Mouse (Mus musculus): Measurements from ENCODE around the gene Atg9a. TPM values are rescaled to one million over a fixed set of nuclear protein-coding genes. Genes with fewer than 3 reads are reported as not detected.

Gene Atg9a
- polyA plus RNA-seq, 1 experiment from 2014 or later, result 28.4 TPM

DNA sequence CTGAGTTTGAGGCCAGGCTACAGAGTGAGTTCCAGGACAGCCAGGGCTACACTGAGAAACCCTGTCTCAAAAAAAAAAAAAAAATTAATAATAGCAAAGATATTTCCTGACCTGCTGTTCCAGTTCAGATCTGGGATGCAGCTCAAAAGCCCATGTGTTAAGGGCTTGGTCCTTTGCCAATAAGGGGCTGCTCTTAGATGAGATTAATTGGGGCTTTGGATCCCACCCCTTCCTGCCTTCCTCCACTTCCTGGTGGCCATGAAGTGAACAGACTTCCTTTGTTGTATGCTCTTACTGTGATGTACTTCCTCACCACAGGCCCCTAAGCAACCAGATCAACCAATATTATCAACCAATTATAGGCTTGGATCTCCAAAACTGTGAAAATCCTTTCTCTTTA lies 4.9 kb downstream of the Atg9a start:
- Histone ChIP-seq H3K27ac (ENCODE audit: low read length) (no peak overlapping the region), H3K4me1 (ENCODE audit: control insufficient read depth, insufficient read depth, low read length) (peaks cover 10% of the 10 kb centered on the region), H3K9ac (ENCODE audit: low read length) (no peak overlapping the region), H3K4me2 (ENCODE audit: low read depth, low read length) (no peak overlapping the region), H3K4me3 (replicated peaks; ENCODE audit: low read length) (no peak overlapping the region), H3K36me3 (ENCODE audit: control insufficient read depth, insufficient read depth, low read length) (peaks cover 19% of the 10 kb centered on the region), H3K27me3 (ENCODE audit: control insufficient read depth, insufficient read depth, low read length) (no peaks in the 10 kb centered on the region), H3K9me3 (replicated peaks; ENCODE audit: control insufficient read depth, low read length) (0 out of 2 replicates have a peak, but pooled peaks cover 3% of the 10 kb centered on the region)
- no peak for ATAC-seq (ENCODE audit: insufficient read depth, low FRiP score)

DNA sequence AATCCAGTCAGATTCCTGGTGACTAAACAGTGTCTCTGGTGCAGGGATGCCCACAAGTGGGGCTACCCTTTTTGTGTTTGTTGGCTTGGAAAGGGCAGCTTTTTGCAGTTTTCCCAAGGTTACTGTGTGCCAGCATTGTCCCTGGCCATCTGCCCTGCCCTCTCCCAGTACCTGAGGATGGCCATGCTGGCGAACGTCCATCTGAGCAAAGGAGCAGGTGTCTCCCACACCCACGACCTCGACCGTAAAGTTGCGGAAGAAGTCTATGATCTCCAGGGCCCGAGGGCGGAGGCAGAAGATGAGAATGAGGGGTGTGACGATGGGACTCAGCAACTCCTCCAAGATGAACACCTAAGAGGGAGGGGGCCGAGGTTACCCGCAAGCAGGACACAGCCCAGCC lies 6.5 kb downstream of the Atg9a start:
- Histone ChIP-seq H3K9ac (ENCODE audit: low read length) (no peak overlapping the region), H3K36me3 (ENCODE audit: control insufficient read depth, insufficient read depth, low read length) (peaks cover 20% of the 10 kb centered on the region), H3K4me3 (replicated peaks; ENCODE audit: low read length) (no peak overlapping the region), H3K27ac (ENCODE audit: low read length) (no peak overlapping the region), H3K4me1 (ENCODE audit: control insufficient read depth, insufficient read depth, low read length) (peaks cover 6% of the 10 kb centered on the region), H3K4me2 (ENCODE audit: low read depth, low read length) (no peak overlapping the region), H3K9me3 (replicated peaks; ENCODE audit: control insufficient read depth, low read length) (0 out of 2 replicates have a peak, but pooled peaks cover 3% of the 10 kb centered on the region), H3K27me3 (ENCODE audit: control insufficient read depth, insufficient read depth, low read length) (no peaks in the 10 kb centered on the region)
- 93% methylated on average over 11 of the region's 11 CpGs for WGBS
- ATAC-seq (ENCODE audit: insufficient read depth, low FRiP score), result no peak

DNA sequence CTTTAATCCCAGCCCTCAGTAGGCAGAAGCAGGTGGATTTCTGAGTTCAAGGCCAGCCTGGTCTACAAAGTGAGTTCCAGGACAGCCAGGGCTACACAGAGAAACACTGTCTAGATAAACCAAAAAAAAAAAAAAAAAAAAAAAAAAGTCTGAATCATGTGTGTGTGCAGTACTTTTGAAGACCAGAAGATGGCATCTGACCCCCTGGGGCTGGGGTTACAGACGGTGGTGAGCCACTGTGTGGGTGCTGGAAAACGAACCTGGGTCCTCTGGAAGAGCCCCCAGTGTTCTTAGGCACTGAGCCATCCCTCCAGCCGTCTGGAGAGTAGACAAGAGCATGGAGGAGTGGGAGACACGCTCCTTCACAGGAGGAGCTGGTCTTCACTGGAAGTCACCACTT lies 9.8 kb downstream of the Atg9a start:
- 71% methylated on average over 4 of the region's 4 CpGs for WGBS
- 0 out of 2 replicates have a peak, but pooled peaks cover 3% of the 10 kb centered on the region for H3K9me3 ChIP-seq (replicated peaks; ENCODE audit: control insufficient read depth, low read length)
- no peak for ATAC-seq (ENCODE audit: insufficient read depth, low FRiP score)
- no peak overlapping the region for H3K4me2 ChIP-seq (ENCODE audit: low read depth, low read length)
- no peak overlapping the region for H3K27ac ChIP-seq (ENCODE audit: low read length)
- H3K27me3 ChIP-seq (ENCODE audit: control insufficient read depth, insufficient read depth, low read length), result no peaks in the 10 kb centered on the region
- H3K4me3 ChIP-seq (replicated peaks; ENCODE audit: low read length), result no peak overlapping the region
- no peak overlapping the region for H3K9ac ChIP-seq (ENCODE audit: low read length)
- H3K36me3 ChIP-seq (ENCODE audit: control insufficient read depth, insufficient read depth, low read length), result peaks cover 16% of the 10 kb centered on the region
- peaks cover 13% of the 10 kb centered on the region for H3K4me1 ChIP-seq (ENCODE audit: control insufficient read depth, insufficient read depth, low read length)

- no peak overlapping the region for H3K9ac ChIP-seq (ENCODE audit: low read length)
- H3K4me2 ChIP-seq (ENCODE audit: low read depth, low read length), result no peak overlapping the region
- H3K9me3 ChIP-seq (replicated peaks; ENCODE audit: control insufficient read depth, low read length), result 0 out of 2 replicates have a peak, but pooled peaks cover 3% of the 10 kb centered on the region
- peaks cover 15% of the 10 kb centered on the region for H3K36me3 ChIP-seq (ENCODE audit: control insufficient read depth, insufficient read depth, low read length)
- H3K27ac ChIP-seq (ENCODE audit: low read length), result no peak overlapping the region
- 85% methylated on average over 4 of the region's 4 CpGs for WGBS
- H3K27me3 ChIP-seq (ENCODE audit: control insufficient read depth, insufficient read depth, low read length), result no peaks in the 10 kb centered on the region
- no peak overlapping the region for H3K4me3 ChIP-seq (replicated peaks; ENCODE audit: low read length)
- peaks cover 13% of the 10 kb centered on the region for H3K4me1 ChIP-seq (ENCODE audit: control insufficient read depth, insufficient read depth, low read length)
- ATAC-seq (ENCODE audit: insufficient read depth, low FRiP score), result no peak
These were observed 10.6 kb downstream of the Atg9a start for GRCm38 (mm10) chr1:75181377-75181870.

- H3K4me3 ChIP-seq (replicated peaks; ENCODE audit: low read length), result peak overlapping the region; percentile 61; the same call in 1 of the 2 replicates
- H3K9ac ChIP-seq (ENCODE audit: low read length), result 0 out of 2 replicates have a peak overlapping the region, but pooled peaks have one; percentile 5
- H3K27me3 ChIP-seq (ENCODE audit: control insufficient read depth, insufficient read depth, low read length), result no peaks in the 10 kb centered on the region
- no peak overlapping the region for H3K27ac ChIP-seq (ENCODE audit: low read length)
- WGBS, result 31% methylated on average over 7 of the region's 7 CpGs
- H3K36me3 ChIP-seq (ENCODE audit: control insufficient read depth, insufficient read depth, low read length), result peaks cover 9% of the 10 kb centered on the region
- peaks cover 13% of the 10 kb centered on the region for H3K4me1 ChIP-seq (ENCODE audit: control insufficient read depth, insufficient read depth, low read length)
- H3K4me2 ChIP-seq (ENCODE audit: low read depth, low read length), result peak overlapping the region; percentile 97
- H3K9me3 ChIP-seq (replicated peaks; ENCODE audit: control insufficient read depth, low read length), result 0 out of 2 replicates have a peak, but pooled peaks cover 3% of the 10 kb centered on the region
- no peak for ATAC-seq (ENCODE audit: insufficient read depth, low FRiP score)
These were observed 11.3 kb downstream of the Atg9a start for GRCm38 (mm10) chr1:75180741-75181140.

- Histone ChIP-seq H3K9me3 (replicated peaks; ENCODE audit: control insufficient read depth, low read length) (0 out of 2 replicates have a peak, but pooled peaks cover 3% of the 10 kb centered on the region), H3K27me3 (ENCODE audit: control insufficient read depth, insufficient read depth, low read length) (no peaks in the 10 kb centered on the region), H3K4me3 (replicated peaks; ENCODE audit: low read length) (peak within 1 kb of the TSS; percentile 61), H3K4me1 (ENCODE audit: control insufficient read depth, insufficient read depth, low read length) (peaks cover 13% of the 10 kb centered on the region), H3K27ac (ENCODE audit: low read length) (0 out of 2 replicates have a peak within 1 kb of the TSS, but pooled peaks have one; percentile 43), H3K9ac (ENCODE audit: low read length) (peak within 1 kb of the TSS; percentile 73), H3K36me3 (ENCODE audit: control insufficient read depth, insufficient read depth, low read length) (peaks cover 9% of the 10 kb centered on the region), H3K4me2 (ENCODE audit: low read depth, low read length) (peak within 1 kb of the TSS; percentile 97)
- peak; percentile 91 for ATAC-seq (ENCODE audit: insufficient read depth, low FRiP score)
- WGBS, result under 1% methylated on average over 31 of the region's 31 CpGs
These were observed 11.8 kb downstream of the Atg9a start, which contains the start of gene Abcb6 for GRCm38 (mm10) chr1:75180105-75180590. Abcb6 (minus strand) TSS chr1:75180392.

DNA sequence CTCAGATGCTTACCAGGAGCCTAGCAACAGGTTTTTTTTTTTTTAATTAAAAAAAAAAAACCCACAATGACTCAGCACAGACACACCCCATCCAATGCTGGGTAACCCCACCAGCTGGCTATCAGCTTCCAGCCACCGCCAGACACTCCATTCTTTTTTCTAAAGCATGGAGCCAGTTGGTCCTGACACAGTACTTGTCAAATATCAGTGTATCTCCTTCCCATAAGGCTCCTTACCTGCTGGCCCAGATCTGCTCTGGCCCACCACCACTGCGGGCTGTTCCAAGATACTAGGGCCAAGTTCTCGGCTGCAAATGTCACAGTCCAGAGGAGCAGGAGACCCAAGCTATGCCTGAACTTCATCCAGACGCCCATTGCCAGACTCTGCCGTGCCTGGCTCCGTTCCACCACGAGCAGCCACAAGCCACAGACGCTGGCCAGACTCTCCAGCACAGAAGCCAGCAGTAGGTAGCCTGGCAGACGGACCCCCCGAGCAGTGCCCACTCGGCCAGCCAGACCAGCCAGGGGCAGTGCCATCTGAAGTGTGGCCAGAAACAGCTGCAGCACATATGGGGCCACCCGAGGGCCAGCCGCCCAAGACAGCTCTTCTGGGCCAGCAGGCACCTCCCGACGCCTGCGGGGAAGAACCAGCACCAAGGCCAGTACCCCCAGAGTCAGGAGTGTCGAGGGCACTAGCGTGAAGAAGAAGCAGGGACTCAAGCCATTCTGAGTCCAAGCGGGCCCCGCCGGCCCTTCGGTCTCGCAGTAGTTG lies 12.5 kb downstream of the Atg9a start:
- Histone ChIP-seq H3K4me2 (ENCODE audit: low read depth, low read length) (peak overlapping the region; percentile 97), H3K4me3 (replicated peaks; ENCODE audit: low read length) (peak overlapping the region; percentile 61), H3K9ac (ENCODE audit: low read length) (peak overlapping the region; percentile 73), H3K27me3 (ENCODE audit: control insufficient read depth, insufficient read depth, low read length) (no peaks in the 10 kb centered on the region), H3K27ac (ENCODE audit: low read length) (0 out of 2 replicates have a peak overlapping the region, but pooled peaks have one; percentile 43), H3K4me1 (ENCODE audit: control insufficient read depth, insufficient read depth, low read length) (peaks cover 13% of the 10 kb centered on the region), H3K9me3 (replicated peaks; ENCODE audit: control insufficient read depth, low read length) (0 out of 2 replicates have a peak, but pooled peaks cover 3% of the 10 kb centered on the region), H3K36me3 (ENCODE audit: control insufficient read depth, insufficient read depth, low read length) (peaks cover 12% of the 10 kb centered on the region)
- peak; percentile 8; the same call in 1 of the 2 replicates for ATAC-seq (ENCODE audit: insufficient read depth, low FRiP score)
- 7% methylated on average over 23 of the region's 23 CpGs for WGBS

DNA sequence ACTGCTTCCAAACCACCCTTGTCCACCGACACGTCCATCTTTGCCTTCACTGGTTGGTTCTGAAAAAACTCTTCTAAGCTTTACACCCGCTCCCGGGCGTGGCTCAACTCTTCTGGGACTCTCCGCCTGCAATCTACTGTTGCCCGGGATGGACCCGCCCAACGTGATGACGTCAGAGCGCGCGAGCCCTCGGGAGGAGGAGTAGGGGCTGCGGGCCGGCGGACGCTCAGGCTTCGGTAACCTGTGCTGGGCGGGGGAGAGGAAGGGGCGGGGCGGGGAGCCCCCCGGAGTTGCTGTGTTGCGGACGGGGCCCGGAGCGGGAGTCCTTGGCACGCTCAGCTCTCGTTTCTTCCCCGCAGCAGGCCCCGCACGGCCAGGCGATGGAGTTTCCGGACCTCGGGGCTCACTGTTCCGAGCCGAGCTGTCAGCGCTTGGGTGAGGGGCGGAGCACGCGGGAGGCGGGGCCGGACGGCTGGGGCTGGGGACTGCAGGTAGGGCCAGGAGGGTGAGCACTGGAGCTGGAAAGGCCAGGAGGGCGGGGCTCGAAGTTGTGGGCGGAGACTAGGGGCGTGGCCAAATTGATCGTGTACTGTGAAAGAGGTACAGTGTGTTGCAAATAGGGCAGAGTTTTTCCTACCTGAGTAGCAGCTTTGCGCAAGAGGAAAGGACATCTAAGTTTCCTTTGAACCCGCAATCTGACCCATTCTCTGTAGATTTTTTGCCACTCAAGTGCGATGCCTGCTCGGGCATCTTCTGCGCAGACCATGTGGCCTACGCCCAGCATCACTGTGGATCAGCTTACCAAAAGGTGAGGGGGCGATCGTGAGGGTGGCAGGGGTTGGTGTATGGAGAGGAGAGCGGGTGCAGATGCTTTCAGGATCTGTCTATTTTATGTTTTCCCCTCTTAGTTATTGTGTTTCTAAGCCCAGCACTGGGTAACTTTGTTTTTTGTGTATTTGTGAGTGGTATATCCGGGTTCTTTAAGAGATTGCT lies 23.2 kb downstream of the Atg9a start, which contains the start of gene Zfand2b:
Gene Zfand2b, plus strand, starts transcription at position 175 of the 993 bp plus-strand sequence.
- Histone ChIP-seq H3K36me3 (ENCODE audit: control insufficient read depth, insufficient read depth, low read length) (peaks cover 8% of the 10 kb centered on the region; the same call in 1 of the 2 replicates), H3K9ac (ENCODE audit: low read length) (peak within 1 kb of the TSS; percentile 87), H3K4me1 (ENCODE audit: control insufficient read depth, insufficient read depth, low read length) (peaks cover 13% of the 10 kb centered on the region; the same call in 1 of the 2 replicates), H3K27me3 (ENCODE audit: control insufficient read depth, insufficient read depth, low read length) (no peaks in the 10 kb centered on the region), H3K4me3 (replicated peaks; ENCODE audit: low read length) (peak within 1 kb of the TSS; percentile 89), H3K27ac (ENCODE audit: low read length) (peak within 1 kb of the TSS; percentile 92), H3K9me3 (replicated peaks; ENCODE audit: control insufficient read depth, low read length) (no peaks in the 10 kb centered on the region), H3K4me2 (ENCODE audit: low read depth, low read length) (peak within 1 kb of the TSS; percentile 92)
- ATAC-seq (ENCODE audit: insufficient read depth, low FRiP score), result peak; percentile 99
- under 1% methylated on average over 57 of the region's 59 CpGs for WGBS

All from stomach, embryonic 16.5 days (tissue).